Comparison of ENCODE assay signal across 11 mouse cellular contexts in genomic region chr17:11988110-11988837, GRCm38 (mm10).
DNase-seq lines count a peak whose midpoint lies in the region; ATAC-seq and TF ChIP-seq lines count a peak whose summit lies in the region.
"Had no signal": no experiment of that assay in that cellular context is flagged by ENCODE, and none has a peak within 500 bp of the region (broad histone marks: within the 10 kb centered on the region; RNA-seq: fewer than 3 reads in every experiment).

No protein-coding gene starts in this region.

- 0 out of 4 replicates have a peak, but pooled peaks of 1 of the 2 experiments have one; percentile 5 for TF ChIP-seq EP300 in MEL (IDR thresholded peaks at IDR 0.05; ENCODE audit: low read depth in 1 of 2, low read length in 2 of 2)

- WGBS in forebrain, embryonic 13.5 days: 72% methylated on average over 14 of the region's 14 CpGs
- 69% methylated on average over 14 of the region's 14 CpGs for WGBS in forebrain, postnatal 0 days
- WGBS in neural tube, embryonic 15.5 days: 81% methylated on average over 14 of the region's 14 CpGs

- H3K4me3 ChIP-seq in forebrain, embryonic 13.5 days: no peak overlapping the region
- H3K4me3 ChIP-seq in forebrain, postnatal 0 days (ENCODE audit: low read depth, low read length): no peak overlapping the region
- H3K4me3 ChIP-seq in MEL (ENCODE audit: control insufficient read depth in 1 of 2, insufficient read depth in 1 of 2, low read depth in 2 of 2, low read length in 2 of 2): peak overlapping the region; percentile 53 to 54
- H3K4me3 ChIP-seq in neural tube, embryonic 15.5 days (replicated peaks): no peak overlapping the region

- H3K36me3 ChIP-seq in forebrain, embryonic 13.5 days (ENCODE audit: poor library complexity, severe bottlenecking): no peaks in the 10 kb centered on the region
- H3K36me3 ChIP-seq in forebrain, postnatal 0 days (ENCODE audit: insufficient read depth): no peaks in the 10 kb centered on the region
- peaks cover 0 to 25% of the 10 kb centered on the region in 2 experiments; a peak in 2 of 4 replicates for H3K36me3 ChIP-seq in MEL (ENCODE audit: control insufficient read depth in 1 of 2, insufficient read depth in 2 of 2, low read length in 2 of 2)
- H3K36me3 ChIP-seq in neural tube, embryonic 15.5 days: no peaks in the 10 kb centered on the region

- H3K9me3 ChIP-seq in forebrain, embryonic 13.5 days (replicated peaks): no peaks in the 10 kb centered on the region
- no peaks in the 10 kb centered on the region for H3K9me3 ChIP-seq in forebrain, postnatal 0 days (ENCODE audit: low read length)
- H3K9me3 ChIP-seq in MEL (replicated peaks; ENCODE audit: insufficient read depth, low read length): no peaks in the 10 kb centered on the region
- H3K9me3 ChIP-seq in neural tube, embryonic 15.5 days (replicated peaks): no peaks in the 10 kb centered on the region

- H3K27ac ChIP-seq in forebrain, embryonic 13.5 days: no peak overlapping the region
- H3K27ac ChIP-seq in forebrain, postnatal 0 days (ENCODE audit: low read depth, low read length): no peak overlapping the region
- peak overlapping the region; percentile 87 for H3K27ac ChIP-seq in MEL (ENCODE audit: control insufficient read depth, low read depth, low read length)
- H3K27ac ChIP-seq in neural tube, embryonic 15.5 days (replicated peaks): no peak overlapping the region

- H3K4me2 ChIP-seq in forebrain, embryonic 13.5 days: no peak overlapping the region
- no peak overlapping the region for H3K4me2 ChIP-seq in forebrain, postnatal 0 days (ENCODE audit: low read depth)
- no peak overlapping the region for H3K4me2 ChIP-seq in neural tube, embryonic 15.5 days

- H3K9ac ChIP-seq in forebrain, embryonic 13.5 days: no peak overlapping the region
- no peak overlapping the region for H3K9ac ChIP-seq in forebrain, postnatal 0 days
- H3K9ac ChIP-seq in MEL (ENCODE audit: control insufficient read depth, low read depth, low read length, poor library complexity, severe bottlenecking): peak overlapping the region; percentile 66
- no peak overlapping the region for H3K9ac ChIP-seq in neural tube, embryonic 15.5 days (replicated peaks)

- no peak for TF ChIP-seq RAD21 in MEL (IDR thresholded peaks at IDR 0.05; ENCODE audit: low read depth, low read length)

- H3K4me1 ChIP-seq in forebrain, embryonic 13.5 days: no peaks in the 10 kb centered on the region
- H3K4me1 ChIP-seq in forebrain, postnatal 0 days (ENCODE audit: insufficient read depth): 0 out of 2 replicates have a peak, but pooled peaks cover 3% of the 10 kb centered on the region
- H3K4me1 ChIP-seq in MEL (ENCODE audit: control insufficient read depth in 1 of 2, insufficient read depth in 2 of 2, low read length in 2 of 2): peaks cover 10 to 38% of the 10 kb centered on the region in 2 experiments
- H3K4me1 ChIP-seq in neural tube, embryonic 15.5 days: peaks cover 2% of the 10 kb centered on the region; the same call in 1 of the 2 replicates

- 0 out of 2 replicates have a peak, but pooled peaks have one; percentile 36 for ATAC-seq in forebrain, embryonic 13.5 days
- no peak for ATAC-seq in forebrain, postnatal 0 days
- ATAC-seq in neural tube, embryonic 15.5 days (ENCODE audit: low FRiP score): no peak
- ATAC-seq: midbrain, embryonic 16.5 days; Patski had no signal

- TF ChIP-seq CTCF in forebrain, postnatal 0 days (IDR thresholded peaks at IDR 0.05; ENCODE audit: low read depth): no peak
- no peak for TF ChIP-seq CTCF in MEL (IDR thresholded peaks at IDR 0.05 in 2 of 3, conservative IDR thresholded peaks at IDR 0.05 in 1 of 3; ENCODE audit: control insufficient read depth in 1 of 3, insufficient read depth in 1 of 3, low read depth in 2 of 3, low read length in 3 of 3, poor library complexity in 1 of 3, severe bottlenecking in 1 of 3)
- no peak for TF ChIP-seq CTCF in brain, embryonic 14.5 days (IDR thresholded peaks at IDR 0.05; ENCODE audit: borderline replicate concordance, extremely low read depth, insufficient read depth, insufficient read length)

- TF ChIP-seq POLR2A in MEL (IDR thresholded peaks at IDR 0.05; ENCODE audit: control insufficient read depth in 1 of 2, insufficient read depth in 1 of 2, low read depth in 1 of 2, low read length in 2 of 2, poor library complexity in 1 of 2): no peak; a peak in 1 of 4 replicates
- no peak for TF ChIP-seq POLR2A in brain, embryonic 14.5 days (IDR thresholded peaks at IDR 0.05; ENCODE audit: borderline replicate concordance, extremely low read depth, insufficient read depth, insufficient read length, poor library complexity, severe bottlenecking)

- no peaks in the 10 kb centered on the region for H3K27me3 ChIP-seq in forebrain, embryonic 13.5 days
- H3K27me3 ChIP-seq in forebrain, postnatal 0 days (ENCODE audit: insufficient read depth, low read length): no peaks in the 10 kb centered on the region
- H3K27me3 ChIP-seq in MEL (ENCODE audit: control insufficient read depth in 1 of 2, insufficient read depth in 2 of 2, low read length in 2 of 2): no peaks in the 10 kb centered on the region
- no peaks in the 10 kb centered on the region for H3K27me3 ChIP-seq in neural tube, embryonic 15.5 days (replicated peaks)

- H3K79me2 ChIP-seq in MEL (ENCODE audit: control insufficient read depth, insufficient read depth, low read length, poor library complexity): no peaks in the 10 kb centered on the region

- no peak for DNase-seq in forebrain, postnatal 0 days
- DNase-seq in MEL (ENCODE audit: low read depth, low spot score): peak; percentile 77
- DNase-seq in brain, embryonic 14.5 days (ENCODE audit: low read depth): peak; percentile 31
- peak; percentile 55 for DNase-seq in heart, postnatal 4 days
- DNase-seq in layer of hippocampus, adult 9-10 months (ENCODE audit: low spot score): no peak
- DNase-seq in layer of hippocampus, adult 8-10 months (ENCODE audit: low spot score in 2 of 2): no peak
- DNase-seq: cerebellum, adult 11-12 months had no signal

TF ChIP-seq in MEL, 35 proteins besides CTCF, POLR2A, EP300 and RAD21:
- TF ChIP-seq MAX (IDR thresholded peaks at IDR 0.05; ENCODE audit: low read length): peak; percentile 49; the same call in 1 of the 2 replicates
- no peak for TF ChIP-seq USF1 (IDR thresholded peaks at IDR 0.05; ENCODE audit: low read depth, low read length)
- no peak for TF ChIP-seq JUND (IDR thresholded peaks at IDR 0.05; ENCODE audit: low read depth, low read length)
- no peak for TF ChIP-seq USF2 (IDR thresholded peaks at IDR 0.05; ENCODE audit: borderline replicate concordance in 1 of 2, insufficient read depth in 1 of 2, low read depth in 1 of 2, low read length in 2 of 2)
- TF ChIP-seq CHD2 (IDR thresholded peaks at IDR 0.05; ENCODE audit: low read length): no peak
- TF ChIP-seq MYC (IDR thresholded peaks at IDR 0.05; ENCODE audit: low read depth, low read length): 0 out of 2 replicates have a peak, but pooled peaks have one; percentile 29
- no peak for TF ChIP-seq POLR2AphosphoS5 (IDR thresholded peaks at IDR 0.05; ENCODE audit: borderline replicate concordance, low read depth, low read length)
- no peak for TF ChIP-seq E2F4 (IDR thresholded peaks at IDR 0.05; ENCODE audit: borderline replicate concordance, low read depth, low read length)
- peak; percentile 51 for TF ChIP-seq ZMIZ1 (IDR thresholded peaks at IDR 0.05; ENCODE audit: low read depth, low read length)
- no peak for TF ChIP-seq MAFK (IDR thresholded peaks at IDR 0.05; ENCODE audit: borderline replicate concordance, low read depth, low read length)
- 0 out of 2 replicates have a peak, but pooled peaks have one; percentile 18 for TF ChIP-seq RCOR1 (IDR thresholded peaks at IDR 0.05; ENCODE audit: low read depth, low read length)
- TF ChIP-seq TBP (IDR thresholded peaks at IDR 0.05; ENCODE audit: low read depth, low read length): no peak
- no peak for TF ChIP-seq SIN3A (IDR thresholded peaks at IDR 0.05; ENCODE audit: low read length)
- no peak for TF ChIP-seq CHD1 (IDR thresholded peaks at IDR 0.05; ENCODE audit: low read depth, low read length)
- TF ChIP-seq MAZ (IDR thresholded peaks at IDR 0.05; ENCODE audit: low read depth, low read length): peak; percentile 10; the same call in 1 of the 2 replicates
- no peak for TF ChIP-seq MYB (IDR thresholded peaks at IDR 0.05; ENCODE audit: low read depth, low read length)
- TF ChIP-seq BHLHE40 (IDR thresholded peaks at IDR 0.05; ENCODE audit: borderline replicate concordance, low read depth, low read length): 0 out of 2 replicates have a peak, but pooled peaks have one; percentile 30
- TF ChIP-seq ETS1 (IDR thresholded peaks at IDR 0.05; ENCODE audit: low read depth, low read length): peak; percentile 59; the same call in 1 of the 2 replicates
- TF ChIP-seq TCF12 (IDR thresholded peaks at IDR 0.05; ENCODE audit: low read depth, low read length): peak; percentile 46; the same call in 1 of the 2 replicates
- TF ChIP-seq MXI1 (IDR thresholded peaks at IDR 0.05; ENCODE audit: low read depth, low read length): peak; percentile 69

Comparison
In these comparisons a context has a peak if more than half of its experiments do, and no peak if none do; other contexts are left out.
1. H3K4me3 ChIP-seq: peak in MEL (2 of 2); none in forebrain, embryonic 13.5 days (single experiment), forebrain, postnatal 0 days (single experiment) and neural tube, embryonic 15.5 days (single experiment).
2. DNase-seq: peak in MEL (single experiment), brain, embryonic 14.5 days (single experiment) and heart, postnatal 4 days (single experiment); none in forebrain, postnatal 0 days (single experiment), layer of hippocampus, adult 9-10 months (single experiment) and layer of hippocampus, adult 8-10 months (0 of 2).